Mouse (Mus musculus) liver, embryonic 13.5 days (tissue): ENCODE results near the gene Fbxo41. TPM values are rescaled to one million over a fixed set of nuclear protein-coding genes. Genes with fewer than 3 reads are reported as not detected.

Experiments used
- ATAC-seq: fragments of 200-750 bp; cut with Nextera tagmentation; 2 replicates; pipeline ENCODE4 v1.8.0; 2017; ENCODE audit warnings: low read depth, mild to moderate bottlenecking, moderate number of reproducible peaks, moderate library complexity
- DNase-seq: peaks from one replicate; pipeline ENCODE4 v3.0.0; 2022
- H3K27ac ChIP-seq: fragments of 300-500 bp; sonication (generic); 2 replicates; pipeline ENCODE4 v1.5.1; 2015; ENCODE audit warnings: moderate library complexity, mild to moderate bottlenecking, inconsistent platforms
- H3K27me3 ChIP-seq: fragments of 300-500 bp; sonication (generic); 2 replicates; pipeline ENCODE4 v1.6.1; 2015; ENCODE audit warnings: mild to moderate bottlenecking, inconsistent platforms
- H3K36me3 ChIP-seq: fragments of 300-500 bp; sonication (generic); 2 replicates; pipeline ENCODE4 v1.6.1; 2015; ENCODE audit warnings: mild to moderate bottlenecking, inconsistent platforms
- H3K4me1 ChIP-seq: fragments of 300-500 bp; sonication (generic); replicated peaks from 2 replicates; pipeline ENCODE4 v1.6.1; 2015; ENCODE audit warnings: inconsistent platforms
- H3K4me2 ChIP-seq: fragments of 300-500 bp; sonication (generic); 2 replicates; pipeline ENCODE4 v1.6.1; 2015; ENCODE audit warnings: inconsistent platforms, mild to moderate bottlenecking, moderate library complexity
- H3K4me3 ChIP-seq: fragments of 300-500 bp; sonication (generic); replicated peaks from 2 replicates; pipeline ENCODE4 v1.5.1; 2015; ENCODE audit warnings: mild to moderate bottlenecking, inconsistent platforms
- H3K9ac ChIP-seq: fragments of 300-500 bp; sonication (generic); 2 replicates; pipeline ENCODE4 v1.6.1; 2015; ENCODE audit warnings: mild to moderate bottlenecking, inconsistent platforms
- H3K9me3 ChIP-seq: fragments of 300-500 bp; sonication (generic); replicated peaks from 2 replicates; pipeline ENCODE4 v1.6.1; 2016; ENCODE audit warnings: inconsistent platforms
- WGBS: fragments of 180-500 bp; shearing (Covaris S2); methylation state at CpG from one replicate; pipeline ENCODE4 v1.1.7; 2015; ENCODE audit not compliant: insufficient replicate concordance; 5-methylcytosine and 5-hydroxymethylcytosine counted together
- polyA plus RNA-seq: library from polyadenylated mRNA; unstranded; fragments of >200 nt; fragmentation: Nextera tagmentation; extraction: Ambion mirVana; gene quantifications from 2 replicates; pipeline ENCODE4 v1.2.1, GENCODE M21; 2015

Gene Fbxo41
- polyA plus RNA-seq = not detected in 2 replicates

- WGBS = 5% methylated on average over 13 of the region's 22 CpGs
- H3K36me3 ChIP-seq = no peaks in the 10 kb centered on the region
- H3K4me3 ChIP-seq = peak within 1 kb of the TSS; percentile 53
- ATAC-seq = no peak
- H3K9ac ChIP-seq = no peak within 1 kb of the TSS
- no peak for DNase-seq
- H3K4me1 ChIP-seq = peaks cover 10% of the 10 kb centered on the region
- peak within 1 kb of the TSS; percentile 63 for H3K4me2 ChIP-seq
- H3K27ac ChIP-seq = no peak within 1 kb of the TSS
- no peaks in the 10 kb centered on the region for H3K9me3 ChIP-seq
- H3K27me3 ChIP-seq = peaks cover 54% of the 10 kb centered on the region
Observed at GRCm38 (mm10) chr6:85502911-85503250, at the start of gene Fbxo41. Gene Fbxo41 (minus strand): TSS chr6:85502994.

GRCm38 (mm10) chr6:85547642-85548041, 44.8 kb upstream of the Fbxo41 start:
- H3K27ac ChIP-seq = no peak overlapping the region
- H3K4me1 ChIP-seq = no peaks in the 10 kb centered on the region
- no peaks in the 10 kb centered on the region for H3K9me3 ChIP-seq
- WGBS = 55% methylated on average over 5 of the region's 5 CpGs
- H3K27me3 ChIP-seq = no peaks in the 10 kb centered on the region
- H3K9ac ChIP-seq = no peak overlapping the region
- DNase-seq (no peak), ATAC-seq (no peak)
- H3K36me3 ChIP-seq = no peaks in the 10 kb centered on the region
- H3K4me2 ChIP-seq = no peak overlapping the region
- no peak overlapping the region for H3K4me3 ChIP-seq

GRCm38 (mm10) chr6:85544251-85544881, 41.6 kb upstream of the Fbxo41 start:
- Histone ChIP-seq H3K4me2 (no peak overlapping the region), H3K27ac (no peak overlapping the region), H3K9me3 (no peaks in the 10 kb centered on the region), H3K9ac (no peak overlapping the region), H3K4me3 (no peak overlapping the region), H3K4me1 (no peaks in the 10 kb centered on the region), H3K27me3 (no peaks in the 10 kb centered on the region), H3K36me3 (no peaks in the 10 kb centered on the region)
- ATAC-seq (no peak), DNase-seq (no peak)
- 73% methylated on average over 13 of the region's 13 CpGs for WGBS

GRCm38 (mm10) chr6:85543351-85544175, 40.8 kb upstream of the Fbxo41 start:
- no peak for DNase-seq
- no peak for ATAC-seq
- Histone ChIP-seq H3K4me1 (no peaks in the 10 kb centered on the region), H3K4me2 (no peak overlapping the region), H3K4me3 (no peak overlapping the region), H3K27me3 (no peaks in the 10 kb centered on the region), H3K9ac (no peak overlapping the region), H3K9me3 (no peaks in the 10 kb centered on the region), H3K27ac (no peak overlapping the region), H3K36me3 (no peaks in the 10 kb centered on the region)
- WGBS = 52% methylated on average over 10 of the region's 10 CpGs

DNA sequence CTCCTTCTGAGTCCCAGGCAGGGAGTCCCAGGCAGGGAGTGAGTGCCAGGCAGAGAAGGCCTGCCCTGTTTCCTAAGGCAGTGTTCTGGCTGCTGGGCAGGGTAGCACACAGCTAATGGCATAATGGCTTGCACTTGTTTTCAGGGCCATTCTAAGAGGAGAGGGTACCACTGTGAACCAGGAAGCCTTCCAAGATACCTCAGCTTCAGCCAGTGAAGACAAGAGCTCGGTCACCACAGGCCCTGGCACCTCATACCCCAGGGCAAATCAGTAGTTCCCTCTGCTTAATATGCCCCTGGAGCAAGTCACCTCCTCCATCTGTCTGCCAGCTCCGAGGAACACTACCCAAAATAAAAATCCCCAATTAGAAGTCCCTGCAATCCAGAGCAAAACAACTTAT, 20.0 kb upstream of the Fbxo41 start:
- no peak overlapping the region for H3K4me2 ChIP-seq
- H3K9ac ChIP-seq = no peak overlapping the region
- no peaks in the 10 kb centered on the region for H3K4me1 ChIP-seq
- DNase-seq (no peak), ATAC-seq (no peak)
- 0 out of 2 replicates have a peak, but pooled peaks cover 2% of the 10 kb centered on the region for H3K27me3 ChIP-seq
- no peak overlapping the region for H3K4me3 ChIP-seq
- H3K27ac ChIP-seq = no peak overlapping the region
- H3K9me3 ChIP-seq = no peaks in the 10 kb centered on the region
- 43% methylated on average over 2 of the region's 2 CpGs for WGBS
- no peaks in the 10 kb centered on the region for H3K36me3 ChIP-seq

- Histone ChIP-seq H3K27me3 (0 out of 2 replicates have a peak, but pooled peaks cover 7% of the 10 kb centered on the region), H3K4me3 (no peak overlapping the region), H3K36me3 (no peaks in the 10 kb centered on the region), H3K9me3 (no peaks in the 10 kb centered on the region), H3K4me2 (no peak overlapping the region), H3K27ac (no peak overlapping the region), H3K4me1 (no peaks in the 10 kb centered on the region), H3K9ac (no peak overlapping the region)
- ATAC-seq = no peak
- WGBS = 69% methylated on average over 5 of the region's 5 CpGs
- DNase-seq = no peak
Observed at GRCm38 (mm10) chr6:85522026-85522425, 19.2 kb upstream of the Fbxo41 start.

DNA sequence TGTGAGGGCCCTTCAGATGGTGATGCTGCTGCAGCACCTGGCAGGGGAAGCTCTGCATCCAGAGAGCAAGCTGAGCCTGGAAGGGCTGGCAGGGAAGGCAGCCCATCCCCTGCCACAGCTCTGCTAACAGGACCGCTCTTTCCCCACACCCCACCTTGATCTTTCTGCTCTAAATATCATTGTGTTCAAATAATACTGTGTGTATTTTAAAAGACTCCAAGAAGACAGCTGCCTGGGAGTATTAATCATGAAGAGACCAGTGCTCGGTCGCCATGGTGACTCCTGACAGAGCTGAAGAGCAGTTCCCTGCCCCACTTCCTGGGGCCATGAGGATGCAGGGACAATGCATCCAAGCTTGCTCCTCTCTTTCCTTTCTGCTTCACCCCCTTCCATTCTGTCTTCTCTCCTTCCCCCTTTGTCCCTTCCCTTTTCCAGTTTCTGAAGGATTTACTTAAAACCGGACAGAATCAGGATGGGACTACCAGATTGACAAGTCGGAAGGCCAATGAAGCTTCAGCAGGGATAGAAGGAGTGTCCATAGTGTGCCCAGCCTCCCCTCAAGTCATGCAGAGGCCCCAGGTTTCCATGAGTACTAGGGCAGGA, 15.4 kb upstream of the Fbxo41 start:
- no peak for ATAC-seq
- Histone ChIP-seq H3K27me3 (peaks cover 42% of the 10 kb centered on the region), H3K9ac (no peak overlapping the region), H3K36me3 (no peaks in the 10 kb centered on the region), H3K4me3 (no peak overlapping the region), H3K4me2 (no peak overlapping the region), H3K9me3 (no peaks in the 10 kb centered on the region), H3K27ac (no peak overlapping the region), H3K4me1 (peaks cover 5% of the 10 kb centered on the region; the same call in 1 of the 2 replicates)
- no peak for DNase-seq
- WGBS = 49% methylated on average over 5 of the region's 5 CpGs

GRCm38 (mm10) chr6:85515941-85516340, 13.1 kb upstream of the Fbxo41 start:
- Histone ChIP-seq H3K27ac (no peak overlapping the region), H3K4me3 (no peak overlapping the region), H3K4me1 (peaks cover 19% of the 10 kb centered on the region), H3K36me3 (no peaks in the 10 kb centered on the region), H3K9me3 (no peaks in the 10 kb centered on the region), H3K27me3 (peaks cover 64% of the 10 kb centered on the region), H3K4me2 (no peak overlapping the region), H3K9ac (no peak overlapping the region)
- DNase-seq (no peak), ATAC-seq (no peak)
- 70% methylated on average over 4 of the region's 4 CpGs for WGBS

- no peak for DNase-seq
- peaks cover 19% of the 10 kb centered on the region for H3K4me1 ChIP-seq
- 1% methylated on average over 38 of the region's 38 CpGs for WGBS
- ATAC-seq = no peak
- no peaks in the 10 kb centered on the region for H3K9me3 ChIP-seq
- H3K36me3 ChIP-seq = no peaks in the 10 kb centered on the region
- H3K9ac ChIP-seq = no peak within 1 kb of the TSS
- no peak within 1 kb of the TSS for H3K27ac ChIP-seq
- peak within 1 kb of the TSS; percentile 58 for H3K4me2 ChIP-seq
- peaks cover 88% of the 10 kb centered on the region for H3K27me3 ChIP-seq
- H3K4me3 ChIP-seq = peak within 1 kb of the TSS; percentile 42
Observed at GRCm38 (mm10) chr6:85513531-85513910, 10.7 kb upstream of the Fbxo41 start, which contains the start of gene Egr4. Gene Egr4 (minus strand): TSS chr6:85513589.

GRCm38 (mm10) chr6:85512577-85513530, 10.1 kb upstream of the Fbxo41 start:
- ATAC-seq (no peak), DNase-seq (no peak)
- H3K9me3 ChIP-seq = no peaks in the 10 kb centered on the region
- no peak overlapping the region for H3K9ac ChIP-seq
- peak overlapping the region; percentile 42 for H3K4me3 ChIP-seq
- H3K27ac ChIP-seq = no peak overlapping the region
- WGBS = 2% methylated on average over 90 of the region's 90 CpGs
- H3K4me1 ChIP-seq = peaks cover 19% of the 10 kb centered on the region
- no peaks in the 10 kb centered on the region for H3K36me3 ChIP-seq
- H3K27me3 ChIP-seq = peaks cover 92% of the 10 kb centered on the region
- peak overlapping the region; percentile 58 for H3K4me2 ChIP-seq

DNA sequence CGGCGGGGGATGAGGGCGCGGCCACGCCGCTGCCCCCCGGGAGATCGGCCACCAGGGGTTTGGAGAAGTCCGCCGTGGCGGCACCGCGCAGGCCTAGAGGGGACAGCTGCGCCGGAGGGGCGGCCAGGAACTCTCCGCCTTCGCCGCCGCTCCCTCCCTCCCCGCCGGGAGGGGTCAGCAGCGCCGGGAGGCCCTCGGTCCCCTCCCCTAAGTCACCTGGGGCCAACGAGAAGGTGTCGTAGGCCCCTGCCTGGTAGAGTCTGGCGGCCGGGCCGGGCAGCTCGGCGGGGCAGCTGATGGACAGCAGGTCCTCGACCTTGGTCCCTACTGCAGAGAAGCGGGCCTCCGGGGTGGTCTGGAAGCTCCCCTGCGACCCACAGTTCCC, 9.3 kb upstream of the Fbxo41 start:
- Histone ChIP-seq H3K36me3 (no peaks in the 10 kb centered on the region), H3K27ac (no peak overlapping the region), H3K9me3 (no peaks in the 10 kb centered on the region), H3K4me1 (peaks cover 19% of the 10 kb centered on the region), H3K4me3 (peak overlapping the region; percentile 23), H3K4me2 (peak overlapping the region; percentile 26; the same call in 1 of the 2 replicates), H3K27me3 (peaks cover 91% of the 10 kb centered on the region), H3K9ac (no peak overlapping the region)
- WGBS = 1% methylated on average over 36 of the region's 36 CpGs
- DNase-seq (no peak), ATAC-seq (no peak)
